Mouse (Mus musculus) stomach, embryonic 14.5 days (tissue): ENCODE measurements around the gene Blzf1. TPM values are rescaled to one million over a fixed set of nuclear protein-coding genes. Genes with fewer than 3 reads are reported as not detected.
A peak's percentile ranks its signal among the peaks of the same experiment; 100 is the strongest.

Experiments used
- ATAC-seq: fragments of 200-750 bp; cut with Nextera tagmentation; 2 replicates; pipeline ENCODE4 v1.8.0; 2017; ENCODE audit warnings: low read depth, moderate TSS enrichment; ENCODE audit not compliant: insufficient number of reproducible peaks, insufficient read depth, low FRiP score
- H3K27ac ChIP-seq: fragments of 300-500 bp; sonication (generic); 2 replicates; pipeline ENCODE4 v1.5.1; 2014; ENCODE audit warnings: mild to moderate bottlenecking, low read length, moderate library complexity, mixed read lengths
- H3K27me3 ChIP-seq: fragments of 300-500 bp; sonication (generic); 2 replicates; pipeline ENCODE4 v1.6.1; 2014; ENCODE audit warnings: low read length, control low read depth, mixed read lengths; ENCODE audit not compliant: control insufficient read depth, insufficient read depth
- H3K36me3 ChIP-seq: fragments of 300-500 bp; sonication (generic); 2 replicates; pipeline ENCODE4 v1.6.1; 2014; ENCODE audit warnings: mild to moderate bottlenecking, control low read depth, low read length, moderate library complexity, mixed read lengths; ENCODE audit not compliant: control insufficient read depth, insufficient read depth
- H3K4me1 ChIP-seq: fragments of 300-500 bp; sonication (generic); 2 replicates; pipeline ENCODE4 v1.6.1; 2014; ENCODE audit warnings: low read length, control low read depth, mixed read lengths; ENCODE audit not compliant: control insufficient read depth, insufficient read depth
- H3K4me2 ChIP-seq: fragments of 300-500 bp; sonication (generic); replicated peaks from 2 replicates; pipeline ENCODE4 v1.6.1; 2014; ENCODE audit warnings: low read depth, low read length, control low read depth
- H3K4me3 ChIP-seq: fragments of 300-500 bp; sonication (generic); 2 replicates; pipeline ENCODE4 v1.5.1; 2014; ENCODE audit warnings: low read depth, low read length, control low read depth
- H3K9ac ChIP-seq: fragments of 300-500 bp; sonication (generic); replicated peaks from 2 replicates; pipeline ENCODE4 v1.6.1; 2014; ENCODE audit warnings: low read depth, mild to moderate bottlenecking, control low read depth, low read length, moderate library complexity, mixed read lengths
- H3K9me3 ChIP-seq: fragments of 300-500 bp; sonication (generic); 2 replicates; pipeline ENCODE4 v1.6.1; 2016; ENCODE audit warnings: low read depth, low read length, control low read depth; ENCODE audit not compliant: control insufficient read depth
- WGBS: fragments of 180-500 bp; shearing (Covaris S2); extraction: QIAGEN DNeasy Blood & Tissue Kit; methylation state at CpG from one replicate; pipeline ENCODE4 v1.1.7; 2014; 5-methylcytosine and 5-hydroxymethylcytosine counted together
- polyA plus RNA-seq: library from polyadenylated mRNA; unstranded; fragments of >200 nt; fragmentation: Nextera tagmentation; extraction: Ambion mirVana; gene quantifications from 2 replicates; pipeline ENCODE4 v1.2.1, GENCODE M21; 2014

Blzf1 gene
- polyA plus RNA-seq, 1 experiment from 2014 or later: 25.6 TPM

GRCm38 (mm10) chr1:164287406-164287805, 19.9 kb downstream of the Blzf1 start:
- Histone ChIP-seq H3K4me1 (no peaks in the 10 kb centered on the region), H3K4me3 (no peak overlapping the region), H3K36me3 (peaks cover 20% of the 10 kb centered on the region), H3K27ac (no peak overlapping the region), H3K9ac (no peak overlapping the region), H3K4me2 (no peak overlapping the region), H3K27me3 (no peaks in the 10 kb centered on the region), H3K9me3 (no peaks in the 10 kb centered on the region)
- ATAC-seq: no peak
- 66% methylated on average over 15 of the region's 15 CpGs for WGBS

- H3K4me2 ChIP-seq: no peak overlapping the region
- no peak overlapping the region for H3K4me3 ChIP-seq
- 87% methylated on average over 3 of the region's 3 CpGs for WGBS
- H3K36me3 ChIP-seq: no peaks in the 10 kb centered on the region
- no peaks in the 10 kb centered on the region for H3K9me3 ChIP-seq
- no peak overlapping the region for H3K27ac ChIP-seq
- no peaks in the 10 kb centered on the region for H3K27me3 ChIP-seq
- no peak for ATAC-seq
- no peak overlapping the region for H3K9ac ChIP-seq
- H3K4me1 ChIP-seq: no peaks in the 10 kb centered on the region
Measured at GRCm38 (mm10) chr1:164284007-164284406, 23.3 kb downstream of the Blzf1 start.

GRCm38 (mm10) chr1:164279332-164279731, 28.0 kb downstream of the Blzf1 start:
- H3K27ac ChIP-seq: no peak overlapping the region
- H3K4me3 ChIP-seq: no peak overlapping the region
- H3K36me3 ChIP-seq: no peaks in the 10 kb centered on the region
- ATAC-seq: no peak
- WGBS: 69% methylated on average over 4 of the region's 4 CpGs
- no peak overlapping the region for H3K9ac ChIP-seq
- H3K4me1 ChIP-seq: no peaks in the 10 kb centered on the region
- H3K4me2 ChIP-seq: no peak overlapping the region
- no peaks in the 10 kb centered on the region for H3K9me3 ChIP-seq
- H3K27me3 ChIP-seq: no peaks in the 10 kb centered on the region

GRCm38 (mm10) chr1:164276552-164276951, 30.7 kb downstream of the Blzf1 start:
- H3K4me1 ChIP-seq: no peaks in the 10 kb centered on the region
- H3K4me2 ChIP-seq: no peak overlapping the region
- no peak overlapping the region for H3K4me3 ChIP-seq
- no peaks in the 10 kb centered on the region for H3K9me3 ChIP-seq
- H3K27me3 ChIP-seq: no peaks in the 10 kb centered on the region
- no peak for ATAC-seq
- WGBS: 88% methylated on average over 3 of the region's 3 CpGs
- H3K36me3 ChIP-seq: no peaks in the 10 kb centered on the region
- no peak overlapping the region for H3K9ac ChIP-seq
- H3K27ac ChIP-seq: no peak overlapping the region

GRCm38 (mm10) chr1:164275455-164275954, 31.8 kb downstream of the Blzf1 start, which contains the start of gene Ccdc181:
Ccdc181 (plus strand) TSS chr1:164275585.
- Histone ChIP-seq H3K4me3 (peak within 1 kb of the TSS; percentile 52), H3K4me1 (no peaks in the 10 kb centered on the region), H3K4me2 (peak within 1 kb of the TSS; percentile 73), H3K27ac (no peak within 1 kb of the TSS; the same call in 1 of the 2 replicates), H3K36me3 (no peaks in the 10 kb centered on the region), H3K9me3 (no peaks in the 10 kb centered on the region), H3K27me3 (no peaks in the 10 kb centered on the region), H3K9ac (peak within 1 kb of the TSS; percentile 25; the same call in 1 of the 2 replicates)
- under 1% methylated on average over 31 of the region's 31 CpGs for WGBS
- ATAC-seq: peak; percentile 97

GRCm38 (mm10) chr1:164273659-164274058, 33.6 kb downstream of the Blzf1 start:
- no peaks in the 10 kb centered on the region for H3K4me1 ChIP-seq
- no peaks in the 10 kb centered on the region for H3K27me3 ChIP-seq
- WGBS: 75% methylated on average over 6 of the region's 6 CpGs
- H3K9me3 ChIP-seq: no peaks in the 10 kb centered on the region
- no peak overlapping the region for H3K4me3 ChIP-seq
- no peak overlapping the region for H3K9ac ChIP-seq
- H3K36me3 ChIP-seq: no peaks in the 10 kb centered on the region
- H3K27ac ChIP-seq: no peak overlapping the region
- no peak for ATAC-seq
- H3K4me2 ChIP-seq: no peak overlapping the region

GRCm38 (mm10) chr1:164270941-164271340, 36.3 kb downstream of the Blzf1 start:
- no peaks in the 10 kb centered on the region for H3K9me3 ChIP-seq
- H3K4me1 ChIP-seq: no peaks in the 10 kb centered on the region
- H3K36me3 ChIP-seq: no peaks in the 10 kb centered on the region
- no peak overlapping the region for H3K4me2 ChIP-seq
- no peak for ATAC-seq
- no peak overlapping the region for H3K27ac ChIP-seq
- no peak overlapping the region for H3K4me3 ChIP-seq
- 82% methylated on average over 7 of the region's 7 CpGs for WGBS
- no peaks in the 10 kb centered on the region for H3K27me3 ChIP-seq
- no peak overlapping the region for H3K9ac ChIP-seq

- Histone ChIP-seq H3K27ac (no peak overlapping the region), H3K9ac (no peak overlapping the region), H3K4me1 (no peaks in the 10 kb centered on the region), H3K36me3 (peaks cover 24% of the 10 kb centered on the region), H3K27me3 (no peaks in the 10 kb centered on the region), H3K4me3 (no peak overlapping the region), H3K9me3 (no peaks in the 10 kb centered on the region), H3K4me2 (no peak overlapping the region)
- WGBS: 90% methylated on average over 7 of the region's 7 CpGs
- no peak for ATAC-seq
Measured at GRCm38 (mm10) chr1:164261553-164261952, 45.7 kb downstream of the Blzf1 start.
